Mouse (Mus musculus): ENCODE data around the gene Cyth1. TPM values are rescaled to one million over a fixed set of nuclear protein-coding genes. Genes with fewer than 3 reads are reported as not detected.

Gene Cyth1
- total and polyA plus RNA-seq, 3 experiments: 13.2 to 13.6 TPM; not detected in 1

DNA sequence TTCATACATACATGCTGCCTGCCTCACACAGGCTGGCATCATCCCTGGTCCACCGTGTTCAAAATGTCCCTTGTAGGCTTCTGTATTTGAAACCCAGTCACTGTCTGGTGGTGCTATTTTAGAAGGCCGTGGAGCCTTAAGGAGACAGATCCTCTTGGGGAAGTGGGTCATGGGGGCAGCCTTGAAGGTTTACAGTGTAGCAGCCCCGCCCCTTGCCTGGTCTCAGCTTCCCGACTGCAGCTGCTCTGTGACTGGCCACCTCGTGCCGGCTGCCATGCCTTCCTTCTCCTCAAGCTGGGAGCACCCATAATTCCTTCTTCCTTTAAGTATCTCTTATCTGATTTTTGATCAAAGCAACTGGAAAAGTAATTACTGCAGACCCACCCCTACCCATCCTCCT is 113.1 kb downstream of the Cyth1 start:
- no peak overlapping the region for H3K27ac ChIP-seq (ENCODE audit: control insufficient read depth, low read depth, low read length)
- no peak for DNase-seq (ENCODE audit: low read depth, low spot score)

DNA sequence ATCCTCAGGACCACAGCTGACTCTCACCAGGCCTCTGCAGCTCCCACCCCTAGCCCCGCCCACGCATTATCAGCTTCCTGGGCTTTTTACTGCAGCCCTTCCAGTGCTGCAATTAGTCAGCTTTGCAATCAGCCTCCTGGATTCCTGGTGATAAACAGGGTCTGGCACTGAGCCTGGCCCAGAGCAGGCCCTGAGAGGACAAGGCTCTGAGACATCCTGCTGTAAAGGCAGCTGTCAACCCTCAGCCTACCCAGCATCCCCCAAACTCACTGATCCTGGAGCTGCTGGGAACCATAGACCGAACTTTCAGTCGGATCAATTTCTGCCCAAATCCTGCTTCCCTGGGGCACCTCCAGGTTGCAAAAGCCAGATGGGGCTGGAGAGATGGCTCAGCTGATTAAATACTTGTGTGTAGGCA is 114.6 kb downstream of the Cyth1 start:
- H3K27ac ChIP-seq (ENCODE audit: control insufficient read depth, low read depth, low read length): no peak overlapping the region
- DNase-seq (ENCODE audit: low read depth, low spot score): no peak
- no peaks in the 10 kb centered on the region for H3K36me3 ChIP-seq (ENCODE audit: control insufficient read depth in 1 of 2, insufficient read depth in 2 of 2, low read length in 2 of 2)
- no peak overlapping the region for H3K9ac ChIP-seq (ENCODE audit: control insufficient read depth, low read depth, low read length, poor library complexity, severe bottlenecking)
- no peaks in the 10 kb centered on the region for H3K79me2 ChIP-seq (ENCODE audit: control insufficient read depth, insufficient read depth, low read length, poor library complexity)
- TF ChIP-seq USF1 (IDR thresholded peaks at IDR 0.05; ENCODE audit: low read depth, low read length) (no peak), MAX (IDR thresholded peaks at IDR 0.05; ENCODE audit: low read length) (no peak), TAL1 (IDR thresholded peaks at IDR 0.05; ENCODE audit: low read length) (no peak), ZKSCAN1 (IDR thresholded peaks at IDR 0.05; ENCODE audit: low read depth, low read length) (no peak)
- H3K9me3 ChIP-seq (replicated peaks; ENCODE audit: insufficient read depth, low read length): no peaks in the 10 kb centered on the region
- no peaks in the 10 kb centered on the region for H3K27me3 ChIP-seq (ENCODE audit: control insufficient read depth in 1 of 2, insufficient read depth in 2 of 2, low read length in 2 of 2)
- no peak overlapping the region for H3K4me3 ChIP-seq (ENCODE audit: control insufficient read depth in 1 of 2, insufficient read depth in 1 of 2, low read depth in 2 of 2, low read length in 2 of 2)
- H3K4me1 ChIP-seq (ENCODE audit: control insufficient read depth in 1 of 2, insufficient read depth in 2 of 2, low read length in 2 of 2): peaks cover 0 to 3% of the 10 kb centered on the region in 2 experiments; a peak in 1 of 4 replicates

More for the DNA sequence above, 113.1 kb downstream of the Cyth1 start:
- Histone ChIP-seq H3K4me1 (ENCODE audit: control insufficient read depth in 1 of 2, insufficient read depth in 2 of 2, low read length in 2 of 2) (peaks cover 0 to 3% of the 10 kb centered on the region in 2 experiments; a peak in 1 of 4 replicates), H3K79me2 (ENCODE audit: control insufficient read depth, insufficient read depth, low read length, poor library complexity) (no peaks in the 10 kb centered on the region), H3K9ac (ENCODE audit: control insufficient read depth, low read depth, low read length, poor library complexity, severe bottlenecking) (no peak overlapping the region), H3K27me3 (ENCODE audit: control insufficient read depth in 1 of 2, insufficient read depth in 2 of 2, low read length in 2 of 2) (no peaks in the 10 kb centered on the region), H3K4me3 (ENCODE audit: control insufficient read depth in 1 of 2, insufficient read depth in 1 of 2, low read depth in 2 of 2, low read length in 2 of 2) (no peak overlapping the region), H3K36me3 (ENCODE audit: control insufficient read depth in 1 of 2, insufficient read depth in 2 of 2, low read length in 2 of 2) (no peaks in the 10 kb centered on the region), H3K9me3 (replicated peaks; ENCODE audit: insufficient read depth, low read length) (no peaks in the 10 kb centered on the region)
- TF ChIP-seq SMC3 (IDR thresholded peaks at IDR 0.05; ENCODE audit: low read depth, low read length): no peak
- TF ChIP-seq HCFC1 (IDR thresholded peaks at IDR 0.05; ENCODE audit: low read depth, low read length): no peak
- TF ChIP-seq MYB (IDR thresholded peaks at IDR 0.05; ENCODE audit: low read depth, low read length): no peak
- TF ChIP-seq MAFK (IDR thresholded peaks at IDR 0.05; ENCODE audit: borderline replicate concordance, low read depth, low read length): no peak
- no peak for TF ChIP-seq KAT2A (conservative IDR thresholded peaks at IDR 0.05; ENCODE audit: low read depth, low read length)
- TF ChIP-seq ZNF384 (IDR thresholded peaks at IDR 0.05; ENCODE audit: low read depth, low read length): no peak
- no peak for TF ChIP-seq EP300 (IDR thresholded peaks at IDR 0.05; ENCODE audit: low read depth in 1 of 2, low read length in 2 of 2)

DNA sequence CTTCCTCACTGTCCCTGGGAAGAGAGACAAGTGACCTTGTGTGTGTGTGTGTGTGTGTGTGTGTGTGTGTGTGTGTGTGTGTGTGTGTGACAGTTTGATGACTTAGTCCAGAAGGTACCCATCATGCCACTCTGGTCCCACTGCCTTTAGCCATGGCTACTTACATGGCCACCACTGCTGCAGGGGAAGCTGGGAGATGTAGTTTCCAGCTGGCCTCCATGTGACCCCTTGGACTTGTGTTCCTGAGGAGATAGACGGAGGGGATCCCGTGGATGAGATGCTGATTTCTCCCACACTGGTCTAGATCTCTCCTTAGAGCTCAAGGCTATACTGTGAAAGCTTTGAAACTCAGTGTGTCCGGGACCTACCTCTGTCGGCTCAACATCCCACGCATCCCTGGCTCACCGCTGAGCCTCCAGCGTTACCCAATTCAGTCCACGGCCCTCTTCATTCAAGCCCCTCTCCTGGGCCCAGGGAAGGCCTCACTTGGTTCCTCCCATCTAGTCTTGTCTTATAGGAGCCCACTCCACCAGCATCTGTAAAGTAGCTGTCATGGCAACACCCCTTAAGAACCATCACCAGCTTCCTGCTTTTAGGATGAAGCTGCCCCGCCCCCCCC is 115.2 kb downstream of the Cyth1 start:
- Histone ChIP-seq H3K9me3 (replicated peaks; ENCODE audit: insufficient read depth, low read length) (no peaks in the 10 kb centered on the region), H3K9ac (ENCODE audit: control insufficient read depth, low read depth, low read length, poor library complexity, severe bottlenecking) (no peak overlapping the region), H3K36me3 (ENCODE audit: control insufficient read depth in 1 of 2, insufficient read depth in 2 of 2, low read length in 2 of 2) (no peaks in the 10 kb centered on the region), H3K27ac (ENCODE audit: control insufficient read depth, low read depth, low read length) (no peak overlapping the region), H3K4me1 (ENCODE audit: control insufficient read depth in 1 of 2, insufficient read depth in 2 of 2, low read length in 2 of 2) (peaks cover 0 to 3% of the 10 kb centered on the region in 2 experiments; a peak in 1 of 4 replicates), H3K4me3 (ENCODE audit: control insufficient read depth in 1 of 2, insufficient read depth in 1 of 2, low read depth in 2 of 2, low read length in 2 of 2) (no peak overlapping the region), H3K79me2 (ENCODE audit: control insufficient read depth, insufficient read depth, low read length, poor library complexity) (no peaks in the 10 kb centered on the region), H3K27me3 (ENCODE audit: control insufficient read depth in 1 of 2, insufficient read depth in 2 of 2, low read length in 2 of 2) (no peaks in the 10 kb centered on the region)
- DNase-seq (ENCODE audit: low read depth, low spot score): no peak
- TF ChIP-seq CHD2 (IDR thresholded peaks at IDR 0.05; ENCODE audit: low read length) (no peak), NRF1 (IDR thresholded peaks at IDR 0.05; ENCODE audit: insufficient read depth, low read depth, low read length, poor library complexity, severe bottlenecking) (no peak), MYB (IDR thresholded peaks at IDR 0.05; ENCODE audit: low read depth, low read length) (no peak), MEF2A (IDR thresholded peaks at IDR 0.05; ENCODE audit: extremely low read depth, insufficient replicate concordance, low read depth, low read length, poor library complexity, severe bottlenecking) (no peak), E2F4 (IDR thresholded peaks at IDR 0.05; ENCODE audit: borderline replicate concordance, low read depth, low read length) (no peak), POLR2AphosphoS5 (IDR thresholded peaks at IDR 0.05; ENCODE audit: borderline replicate concordance, low read depth, low read length) (no peak), KAT2A (conservative IDR thresholded peaks at IDR 0.05; ENCODE audit: low read depth, low read length) (no peak), POLR2A (IDR thresholded peaks at IDR 0.05; ENCODE audit: control insufficient read depth in 1 of 2, insufficient read depth in 1 of 2, low read depth in 1 of 2, low read length in 2 of 2, poor library complexity in 1 of 2) (no peak), ZMIZ1 (IDR thresholded peaks at IDR 0.05; ENCODE audit: low read depth, low read length) (no peak), RCOR1 (IDR thresholded peaks at IDR 0.05; ENCODE audit: low read depth, low read length) (no peak), GATA1 (IDR thresholded peaks at IDR 0.05; ENCODE audit: low read depth, low read length) (no peak), HCFC1 (IDR thresholded peaks at IDR 0.05; ENCODE audit: low read depth, low read length) (no peak), GABPA (IDR thresholded peaks at IDR 0.05; ENCODE audit: low read depth, low read length) (no peak), CTCF (IDR thresholded peaks at IDR 0.05 in 2 of 3, conservative IDR thresholded peaks at IDR 0.05 in 1 of 3; ENCODE audit: control insufficient read depth in 1 of 3, insufficient read depth in 1 of 3, low read depth in 2 of 3, low read length in 3 of 3, poor library complexity in 1 of 3, severe bottlenecking in 1 of 3) (no peak), JUND (IDR thresholded peaks at IDR 0.05; ENCODE audit: low read depth, low read length) (no peak), SMC3 (IDR thresholded peaks at IDR 0.05; ENCODE audit: low read depth, low read length) (no peak), ZNF384 (IDR thresholded peaks at IDR 0.05; ENCODE audit: low read depth, low read length) (no peak)

Data from MEL (cell line).